Mouse (Mus musculus) lung, adult 2 months (tissue): Measurements from ENCODE around the gene Stat4.

Experiments
- CTCF ChIP-seq: fragments of 200-500 bp; IDR thresholded peaks from 2 replicates; pipeline ENCODE4 v1.5.1; 2011; ENCODE audit warnings: mild to moderate bottlenecking, low read length, control low read depth; ENCODE audit not compliant: insufficient read depth
- POLR2A ChIP-seq: fragments of 200-500 bp; IDR thresholded peaks from 2 replicates; pipeline ENCODE4 v1.6.1; 2011; ENCODE audit warnings: low read depth, mild to moderate bottlenecking, control low read depth, low read length, borderline replicate concordance; ENCODE audit errors: extremely low read depth

GRCm38 (mm10) chr1:52057153-52057552, 70.2 kb downstream of the Stat4 start:
- TF ChIP-seq CTCF = no peak
- no peak for TF ChIP-seq POLR2A
